9 mouse cellular contexts compared by ENCODE assay signal in the genomic region with DNA sequence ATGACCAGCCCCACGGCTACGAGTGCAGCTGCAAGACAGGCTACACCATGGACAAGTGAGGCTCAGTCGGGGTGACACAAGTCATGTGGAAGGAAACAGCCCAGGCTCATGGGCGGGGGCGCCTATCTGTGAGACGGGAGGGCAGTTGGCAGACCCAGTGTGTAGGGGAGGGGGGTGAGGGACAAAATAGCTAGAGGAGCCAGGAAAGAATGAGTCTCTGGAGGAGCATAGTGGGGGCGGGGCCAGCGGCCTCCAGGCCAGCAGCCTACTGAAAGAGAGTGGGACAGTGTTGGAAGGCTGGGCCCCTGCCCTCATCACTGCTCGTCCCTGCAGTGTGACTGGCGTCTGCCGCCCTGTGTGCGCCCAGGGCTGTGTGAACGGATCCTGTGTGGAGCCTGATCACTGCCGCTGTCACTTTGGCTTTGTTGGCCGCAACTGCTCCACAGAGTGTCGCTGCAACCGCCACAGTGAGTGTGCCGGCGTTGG. TPM values are rescaled to one million over a fixed set of nuclear protein-coding genes. Genes with fewer than 3 reads are reported as not detected.
DNase-seq lines count a peak whose midpoint lies in the region; ATAC-seq lines count a peak whose summit lies in the region.
"Had no signal": no experiment of that assay in that cellular context is flagged by ENCODE, and none has a peak within 500 bp of the region (broad histone marks: within the 10 kb centered on the region; RNA-seq: fewer than 3 reads in every experiment).

No protein-coding gene starts in this region.

- H3K4me2 ChIP-seq in lung, embryonic 16.5 days (ENCODE audit: low read depth, low read length): no peak overlapping the region

- H3K9me3 ChIP-seq in lung, embryonic 16.5 days (ENCODE audit: control insufficient read depth, low read length): no peaks in the 10 kb centered on the region
- no peaks in the 10 kb centered on the region for H3K9me3 ChIP-seq in hindbrain, embryonic 10.5 days

- whole genome bisulfite sequencing in lung, embryonic 16.5 days: 77% methylated on average over 19 of the region's 19 CpGs
- 58% methylated on average over 19 of the region's 19 CpGs for WGBS in hindbrain, embryonic 10.5 days

- peak; percentile 23; the same call in 1 of the 2 replicates for ATAC-seq in lung, embryonic 16.5 days (ENCODE audit: low read depth)

- H3K36me3 ChIP-seq in lung, embryonic 16.5 days (ENCODE audit: control insufficient read depth, insufficient read depth, low read length): peaks cover 16% of the 10 kb centered on the region
- H3K36me3 ChIP-seq in hindbrain, embryonic 10.5 days: peaks cover 98% of the 10 kb centered on the region

- H3K4me3 ChIP-seq in lung, embryonic 16.5 days (ENCODE audit: low read length): no peak overlapping the region
- peak overlapping the region; percentile 24 for H3K4me3 ChIP-seq in hindbrain, embryonic 10.5 days

- no peak overlapping the region for H3K27ac ChIP-seq in lung, embryonic 16.5 days (ENCODE audit: low read length)
- H3K27ac ChIP-seq in hindbrain, embryonic 10.5 days: peak overlapping the region; percentile 83
- H3K27ac ChIP-seq: liver, embryonic 14.5 days had no signal

- DNase-seq in cerebellum, adult 9-11 months: peak; percentile 28
- DNase-seq in cerebellum, adult 18-20 months: no peak
- no peak for DNase-seq in lung, adult 18-20 months
- DNase-seq in hindbrain, embryonic 10.5 days (ENCODE audit: low spot score): peak; percentile 67
- peak; percentile 75 for DNase-seq in retina, embryonic 14.5 days (ENCODE audit: low spot score)
- no peak for DNase-seq in thymus, postnatal 10 days (ENCODE audit: low spot score in 2 of 2)
- DNase-seq in testis, postnatal 14 days (ENCODE audit: low spot score): no peak

- no peak overlapping the region for H3K9ac ChIP-seq in lung, embryonic 16.5 days (ENCODE audit: low read length)
- H3K9ac ChIP-seq: liver, embryonic 14.5 days had no signal

- no peaks in the 10 kb centered on the region for H3K4me1 ChIP-seq in lung, embryonic 16.5 days (replicated peaks; ENCODE audit: control insufficient read depth, insufficient read depth, low read length)
- H3K4me1 ChIP-seq in hindbrain, embryonic 10.5 days (replicated peaks): peaks cover 24% of the 10 kb centered on the region

- no peaks in the 10 kb centered on the region for H3K27me3 ChIP-seq in lung, embryonic 16.5 days (ENCODE audit: control insufficient read depth, insufficient read depth, low read depth, low read length)
- H3K27me3 ChIP-seq in hindbrain, embryonic 10.5 days (ENCODE audit: insufficient read depth, poor library complexity, severe bottlenecking): no peaks in the 10 kb centered on the region

RNA-seq across cellular contexts. Expression of gene Cnfn, which starts 10.8 kb away (rescaled TPM):
- 0.33 and 2.9 TPM in 2 replicates for polyA plus RNA-seq in lung, embryonic 16.5 days (2015; fragmentation: Nextera tagmentation; extraction: Ambion mirVana)
- polyA plus RNA-seq in hindbrain, embryonic 10.5 days (2016; fragmentation: Nextera tagmentation; extraction: Ambion mirVana): not detected in 2 replicates
- polyA plus RNA-seq: liver, embryonic 14.5 days had no signal

RNA-seq across cellular contexts. Expression of gene Lipe, which starts 39.7 kb away (rescaled TPM):
- polyA plus RNA-seq in lung, embryonic 16.5 days (2015; fragmentation: Nextera tagmentation; extraction: Ambion mirVana): 9.4 and 11.4 TPM in 2 replicates
- polyA plus RNA-seq in hindbrain, embryonic 10.5 days (2016; fragmentation: Nextera tagmentation; extraction: Ambion mirVana): 6.0 and 8.6 TPM in 2 replicates

RNA-seq across cellular contexts. Expression of gene Megf8, which starts 41.8 kb away (rescaled TPM):
- 11.8 and 12.1 TPM in 2 replicates for polyA plus RNA-seq in lung, embryonic 16.5 days (2015; fragmentation: Nextera tagmentation; extraction: Ambion mirVana)
- 16.5 and 18.2 TPM in 2 replicates for polyA plus RNA-seq in hindbrain, embryonic 10.5 days (2016; fragmentation: Nextera tagmentation; extraction: Ambion mirVana)

RNA-seq across cellular contexts. Expression of gene Tmem145, which starts 52.9 kb away (rescaled TPM):
- 0.14 and 0.49 TPM in 2 replicates for polyA plus RNA-seq in lung, embryonic 16.5 days (2015; fragmentation: Nextera tagmentation; extraction: Ambion mirVana)
- polyA plus RNA-seq in hindbrain, embryonic 10.5 days (2016; fragmentation: Nextera tagmentation; extraction: Ambion mirVana): 2.5 and 9.1 TPM in 2 replicates
- polyA plus RNA-seq: liver, embryonic 14.5 days had no signal

RNA-seq across cellular contexts. Expression of gene Cxcl17, which starts 53.9 kb away (rescaled TPM):
- polyA plus RNA-seq in lung, embryonic 16.5 days (2015; fragmentation: Nextera tagmentation; extraction: Ambion mirVana): 0.49 TPM in 1 of 2 replicates, not detected in the other
- 0.45 and 0.63 TPM in 2 replicates for polyA plus RNA-seq in hindbrain, embryonic 10.5 days (2016; fragmentation: Nextera tagmentation; extraction: Ambion mirVana)
- polyA plus RNA-seq: liver, embryonic 14.5 days had no signal

Comparison
In these comparisons a context has a peak if more than half of its experiments do, and no peak if none do; other contexts are left out.
1. DNase-seq: peak in cerebellum, adult 9-11 months (single experiment), hindbrain, embryonic 10.5 days (single experiment) and retina, embryonic 14.5 days (single experiment); none in cerebellum, adult 18-20 months (0 of 2), lung, adult 18-20 months (0 of 2), thymus, postnatal 10 days (0 of 2) and testis, postnatal 14 days (single experiment).